ENCODE assay signal across 8 mouse cellular contexts in genomic region chr8:126971314-126971664, GRCm38 (mm10). TPM values are rescaled to one million over a fixed set of nuclear protein-coding genes. Genes with fewer than 3 reads are reported as not detected.
DNase-seq lines count a peak whose midpoint lies in the region; ATAC-seq and TF ChIP-seq lines count a peak whose summit lies in the region.

No protein-coding gene starts in this region.

- H3K9me3 ChIP-seq in kidney, embryonic 14.5 days (ENCODE audit: control insufficient read depth, low read length) = no peaks in the 10 kb centered on the region
- H3K9me3 ChIP-seq in hindbrain, embryonic 12.5 days (replicated peaks) = no peaks in the 10 kb centered on the region
- no peaks in the 10 kb centered on the region for H3K9me3 ChIP-seq in midbrain, embryonic 13.5 days

- H3K4me2 ChIP-seq in kidney, embryonic 14.5 days (replicated peaks; ENCODE audit: low read depth, low read length) = peak overlapping the region; percentile 88
- H3K4me2 ChIP-seq in hindbrain, embryonic 12.5 days (replicated peaks) = peak overlapping the region; percentile 86
- H3K4me2 ChIP-seq in midbrain, embryonic 13.5 days (replicated peaks) = peak overlapping the region; percentile 91

- peak overlapping the region; percentile 88 for H3K4me3 ChIP-seq in kidney, embryonic 14.5 days (ENCODE audit: low read length)
- H3K4me3 ChIP-seq in bone marrow macrophage, adult 2 months (ENCODE audit: insufficient read depth, low read length) = peak overlapping the region; percentile 71
- peak overlapping the region; percentile 96 for H3K4me3 ChIP-seq in hindbrain, embryonic 12.5 days
- H3K4me3 ChIP-seq in midbrain, embryonic 13.5 days (replicated peaks) = peak overlapping the region; percentile 98

- no peak for DNase-seq in kidney, postnatal 4 days
- no peak for DNase-seq in left cerebral cortex, postnatal 10 days (ENCODE audit: extremely low spot score in 1 of 2, low spot score in 2 of 2)
- DNase-seq in layer of hippocampus, adult 18-20 months (ENCODE audit: low spot score in 2 of 2) = no peak

- TF ChIP-seq CTCF in bone marrow macrophage, adult 2 months (IDR thresholded peaks at IDR 0.05; ENCODE audit: low read depth, low read length) = no peak

- intact Hi-C loops in left cerebral cortex, postnatal 10 days (cut with DNase I) = loop anchor here (5.0 kb wide), 1 partner anchor 34 kb away; no protein-coding TSS in a partner anchor

- H3K9ac ChIP-seq in kidney, embryonic 14.5 days (ENCODE audit: low read depth, low read length) = peak overlapping the region; percentile 84
- peak overlapping the region; percentile 59 for H3K9ac ChIP-seq in hindbrain, embryonic 12.5 days
- peak overlapping the region; percentile 65 for H3K9ac ChIP-seq in midbrain, embryonic 13.5 days (replicated peaks)

- ATAC-seq in kidney, embryonic 14.5 days (ENCODE audit: low FRiP score, low TSS enrichment) = peak; percentile 58; the same call in 1 of the 2 replicates
- peak; percentile 49; the same call in 1 of the 2 replicates for ATAC-seq in hindbrain, embryonic 12.5 days (ENCODE audit: low FRiP score)
- peak; percentile 74 for ATAC-seq in midbrain, embryonic 13.5 days
- no peak for ATAC-seq in erythroid progenitor cell, adult 5-6 weeks (replicated peaks; ENCODE audit: low FRiP score, poor library complexity, severe bottlenecking)

- peak overlapping the region; percentile 66; the same call in 1 of the 2 replicates for H3K27ac ChIP-seq in kidney, embryonic 14.5 days (ENCODE audit: low read depth, low read length)
- peak overlapping the region; percentile 41 for H3K27ac ChIP-seq in bone marrow macrophage, adult 2 months (ENCODE audit: insufficient read depth, low read depth, low read length)
- peak overlapping the region; percentile 72 for H3K27ac ChIP-seq in hindbrain, embryonic 12.5 days
- H3K27ac ChIP-seq in midbrain, embryonic 13.5 days = peak overlapping the region; percentile 83

- TF ChIP-seq POLR2A in bone marrow macrophage, adult 2 months (IDR thresholded peaks at IDR 0.05; ENCODE audit: borderline replicate concordance, low read depth, low read length) = no peak

- peaks cover 6% of the 10 kb centered on the region; the same call in 1 of the 2 replicates for H3K4me1 ChIP-seq in kidney, embryonic 14.5 days (ENCODE audit: control insufficient read depth, insufficient read depth, low read length)
- H3K4me1 ChIP-seq in bone marrow macrophage, adult 2 months (ENCODE audit: control insufficient read depth, insufficient read depth, low read length) = peaks cover 13% of the 10 kb centered on the region
- H3K4me1 ChIP-seq in hindbrain, embryonic 12.5 days = peaks cover 5% of the 10 kb centered on the region
- peaks cover 16% of the 10 kb centered on the region for H3K4me1 ChIP-seq in midbrain, embryonic 13.5 days (replicated peaks)

- peaks cover 17% of the 10 kb centered on the region for H3K36me3 ChIP-seq in kidney, embryonic 14.5 days (ENCODE audit: control insufficient read depth, insufficient read depth, low read length)
- H3K36me3 ChIP-seq in hindbrain, embryonic 12.5 days = peaks cover 27% of the 10 kb centered on the region
- H3K36me3 ChIP-seq in midbrain, embryonic 13.5 days = peaks cover 31% of the 10 kb centered on the region

- H3K27me3 ChIP-seq in kidney, embryonic 14.5 days (ENCODE audit: control insufficient read depth, insufficient read depth, low read length) = no peaks in the 10 kb centered on the region
- peaks cover 2% of the 10 kb centered on the region; the same call in 1 of the 2 replicates for H3K27me3 ChIP-seq in hindbrain, embryonic 12.5 days
- H3K27me3 ChIP-seq in midbrain, embryonic 13.5 days = 0 out of 2 replicates have a peak, but pooled peaks cover 1% of the 10 kb centered on the region

- 11% methylated on average over 13 of the region's 13 CpGs for WGBS in kidney, embryonic 14.5 days
- 14% methylated on average over 13 of the region's 13 CpGs for WGBS in hindbrain, embryonic 12.5 days
- WGBS in midbrain, embryonic 13.5 days = 14% methylated on average over 13 of the region's 13 CpGs

RNA-seq across cellular contexts. Expression of gene Rbm34, which starts 0.4 kb away (rescaled TPM):
- polyA plus RNA-seq in kidney, embryonic 14.5 days (2014; fragmentation: Nextera tagmentation; extraction: Ambion mirVana) = 28.7 and 33.0 TPM in 2 replicates
- 19.7 and 20.9 TPM in 2 replicates for polyA plus RNA-seq in bone marrow macrophage, adult 2 months (2012; ENCODE audit: insufficient read depth, insufficient read length, missing spikeins)
- polyA plus RNA-seq in hindbrain, embryonic 12.5 days (2016; fragmentation: Nextera tagmentation; extraction: Ambion mirVana) = 31.4 and 34.1 TPM in 2 replicates
- polyA plus RNA-seq in midbrain, embryonic 13.5 days (2015; fragmentation: Nextera tagmentation; extraction: Ambion mirVana) = 26.5 and 29.6 TPM in 2 replicates
- total RNA-seq in erythroid progenitor cell, adult 5-6 weeks (2015; ENCODE audit: low replicate concordance) = 6.8 and 10.9 TPM in 2 replicates
- 8.7 and 10.8 TPM in 2 replicates for total RNA-seq in erythroid progenitor cell, adult 5-6 weeks (2017; ENCODE audit: low replicate concordance)
- total RNA-seq in left cerebral cortex, postnatal 10 days (2021) = 10 to 100 TPM; 17.4 to 18.2 TPM
- total RNA-seq in layer of hippocampus, adult 18-20 months (2021) = 10 to 100 TPM; 13.1 to 13.6 TPM

RNA-seq across cellular contexts. Expression of gene Tomm20, which starts 25.6 kb away (rescaled TPM):
- 262 and 292 TPM in 2 replicates for polyA plus RNA-seq in kidney, embryonic 14.5 days (2014; fragmentation: Nextera tagmentation; extraction: Ambion mirVana)
- polyA plus RNA-seq in bone marrow macrophage, adult 2 months (2012; ENCODE audit: insufficient read depth, insufficient read length, missing spikeins) = 79.4 and 89.9 TPM in 2 replicates
- 181 and 182 TPM in 2 replicates for polyA plus RNA-seq in hindbrain, embryonic 12.5 days (2016; fragmentation: Nextera tagmentation; extraction: Ambion mirVana)
- 198 and 207 TPM in 2 replicates for polyA plus RNA-seq in midbrain, embryonic 13.5 days (2015; fragmentation: Nextera tagmentation; extraction: Ambion mirVana)
- total RNA-seq in erythroid progenitor cell, adult 5-6 weeks (2015; ENCODE audit: low replicate concordance) = 16.3 and 40.4 TPM in 2 replicates
- 43.8 and 48.9 TPM in 2 replicates for total RNA-seq in erythroid progenitor cell, adult 5-6 weeks (2017; ENCODE audit: low replicate concordance)
- 100 to 1,000 TPM; 156 to 169 TPM for total RNA-seq in left cerebral cortex, postnatal 10 days (2021)
- 100 to 1,000 TPM; 214 TPM for total RNA-seq in layer of hippocampus, adult 18-20 months (2021)
